Mouse (Mus musculus) urinary bladder, postnatal 0 days (tissue): ENCODE measurements around the gene Prss29. TPM values are rescaled to one million over a fixed set of nuclear protein-coding genes. Genes with fewer than 3 reads are reported as not detected.

Source experiments
- polyA plus RNA-seq: library from polyadenylated mRNA; unstranded; fragments of >200 nt; fragmentation: Nextera tagmentation; extraction: Ambion mirVana; gene quantifications from 2 replicates; pipeline ENCODE4 v1.2.1, GENCODE M21; 2015

Prss29 gene
- not detected in 2 replicates for polyA plus RNA-seq

GRCm38 (mm10) chr17:25318354-25318753 lies at the start of gene Prss29:
Gene Prss29, plus strand, starts transcription at chr17:25318654.

GRCm38 (mm10) chr17:25274571-25275346 lies 43.7 kb upstream of the Prss29 start, which contains the start of gene Ube2i:
Gene Ube2i, minus strand, starts transcription at chr17:25274622.

GRCm38 (mm10) chr17:25298094-25298493 lies 20.4 kb upstream of the Prss29 start, which contains the start of gene Prss34:
Gene Prss34, plus strand, starts transcription at chr17:25298394.

GRCm38 (mm10) chr17:25308346-25308745 lies 10.1 kb upstream of the Prss29 start, which contains the start of gene Prss28:
Gene Prss28, plus strand, starts transcription at chr17:25308646.

GRCm38 (mm10) chr17:25345462-25345861 lies 27.0 kb downstream of the Prss29 start, which contains the start of gene Tpsab1:
Gene Tpsab1, minus strand, starts transcription at chr17:25345562.

GRCm38 (mm10) chr17:25366005-25366404 lies 47.6 kb downstream of the Prss29 start, which contains the start of gene Tpsb2:
Gene Tpsb2, plus strand, starts transcription at chr17:25366305.

GRCm38 (mm10) chr17:25368973-25369372 lies 50.5 kb downstream of the Prss29 start, which contains the start of gene Tpsg1:
Gene Tpsg1, plus strand, starts transcription at chr17:25369273.

Other genes starting within 250 kb of the Prss29 start
- gene Tmem204, start 235.1 kb upstream of the Prss29 start, polyA plus RNA-seq = 21.2 and 24.3 TPM in 2 replicates
- 17.5 and 20.7 TPM in 2 replicates for gene Telo2, start 202.7 kb upstream of the Prss29 start, polyA plus RNA-seq
- gene Ptx4, start 197.9 kb upstream of the Prss29 start, polyA plus RNA-seq = not detected in 2 replicates
- gene Clcn7, start 185.3 kb upstream of the Prss29 start, polyA plus RNA-seq = 15.0 and 15.7 TPM in 2 replicates
- 0.16 TPM in 1 of 2 replicates, not detected in the other for gene Ccdc154, start 156.2 kb upstream of the Prss29 start, polyA plus RNA-seq
- not detected in 2 replicates for gene Gm38655, start 143.2 kb upstream of the Prss29 start, polyA plus RNA-seq
- 20.4 and 21.7 TPM in 2 replicates for gene BC003965, start 134.1 kb upstream of the Prss29 start, polyA plus RNA-seq
- 3.7 and 3.9 TPM in 2 replicates for gene Unkl, start 130.3 kb upstream of the Prss29 start, polyA plus RNA-seq
- 24.6 and 31.8 TPM in 2 replicates for gene Gnptg, start 78.5 kb upstream of the Prss29 start, polyA plus RNA-seq
- 34.5 and 36.9 TPM in 2 replicates for gene Tsr3, start 78.5 kb upstream of the Prss29 start, polyA plus RNA-seq
- 1.2 and 2.0 TPM in 2 replicates for gene Baiap3, start 62.3 kb upstream of the Prss29 start, polyA plus RNA-seq
- 275 and 315 TPM in 2 replicates for gene Ube2i, start 44.0 kb upstream of the Prss29 start, polyA plus RNA-seq
- 0.82 and 1.6 TPM in 2 replicates for gene Prss34, start 20.3 kb upstream of the Prss29 start, polyA plus RNA-seq
- gene Prss28, start 10.0 kb upstream of the Prss29 start, polyA plus RNA-seq = not detected in 2 replicates
- 2.4 and 10.9 TPM in 2 replicates for gene Tpsab1, start 26.9 kb downstream of the Prss29 start, polyA plus RNA-seq
- 43.4 and 152 TPM in 2 replicates for gene Tpsb2, start 47.7 kb downstream of the Prss29 start, polyA plus RNA-seq
- 0.82 and 1.7 TPM in 2 replicates for gene Tpsg1, start 50.6 kb downstream of the Prss29 start, polyA plus RNA-seq
- gene Cacna1h, start 115.1 kb downstream of the Prss29 start, polyA plus RNA-seq = 5.6 and 7.4 TPM in 2 replicates
- not detected in 2 replicates for gene Tekt4, start 136.0 kb downstream of the Prss29 start, polyA plus RNA-seq
- gene Sstr5, start 178.6 kb downstream of the Prss29 start, polyA plus RNA-seq = not detected in 2 replicates